Mouse (Mus musculus): Measurements from ENCODE around the gene Zfp36l2. TPM values are rescaled to one million over a fixed set of nuclear protein-coding genes. Genes with fewer than 3 reads are reported as not detected.
"Not testable (repeated sequence)": the region's sequence is repeated elsewhere in the genome, so short reads cannot be mapped to it uniquely, and the experiment has no call there.

Gene Zfp36l2
- total and polyA plus RNA-seq, 2 experiments from 2014 or later, result 5.1 to 9.6 TPM

GRCm38 (mm10) chr17:84188374-84188961, 721 bp upstream of the Zfp36l2 start:
- peak overlapping the region; percentile 56 for H3K4me3 ChIP-seq (ENCODE audit: low read depth, low read length)
- no peaks in the 10 kb centered on the region for H3K27me3 ChIP-seq (ENCODE audit: insufficient read depth, low read length)
- H3K9ac ChIP-seq, result peak overlapping the region; percentile 57
- no peaks in the 10 kb centered on the region for H3K9me3 ChIP-seq (ENCODE audit: low read length)
- 3% methylated on average over 38 of the region's 38 CpGs for WGBS
- H3K4me2 ChIP-seq (ENCODE audit: low read depth), result peak overlapping the region; percentile 85
- H3K27ac ChIP-seq (ENCODE audit: low read depth, low read length), result peak overlapping the region; percentile 78
- no peak for TF ChIP-seq CTCF (IDR thresholded peaks at IDR 0.05; ENCODE audit: low read depth)
- ATAC-seq, result peak; percentile 73
- peak; percentile 73 for DNase-seq
- H3K4me1 ChIP-seq (ENCODE audit: insufficient read depth), result no peaks in the 10 kb centered on the region
- peaks cover 3% of the 10 kb centered on the region; the same call in 1 of the 2 replicates for H3K36me3 ChIP-seq (ENCODE audit: insufficient read depth)

GRCm38 (mm10) chr17:84187264-84187663, 483 bp downstream of the Zfp36l2 start:
- Histone ChIP-seq H3K9ac (peak overlapping the region; percentile 57), H3K4me2 (ENCODE audit: low read depth) (peak overlapping the region; percentile 85), H3K4me3 (ENCODE audit: low read depth, low read length) (peak overlapping the region; percentile 56), H3K27ac (ENCODE audit: low read depth, low read length) (peak overlapping the region; percentile 78; the same call in 1 of the 2 replicates)
- H3K9me3 ChIP-seq (ENCODE audit: low read length); H3K27me3 ChIP-seq (ENCODE audit: insufficient read depth, low read length); H3K36me3 ChIP-seq (ENCODE audit: insufficient read depth); H3K4me1 ChIP-seq (ENCODE audit: insufficient read depth); DNase-seq: not testable (repeated sequence)
- WGBS, result 0% methylated on average over 5 of the region's 37 CpGs
- peak; percentile 25 for ATAC-seq

- DNase-seq (peak; percentile 51), ATAC-seq (no peak)
- peak overlapping the region; percentile 59 for H3K27ac ChIP-seq (ENCODE audit: low read depth, low read length)
- H3K9ac ChIP-seq, result peak overlapping the region; percentile 46
- no peaks in the 10 kb centered on the region for H3K4me1 ChIP-seq (ENCODE audit: insufficient read depth)
- WGBS, result 3% methylated on average over 76 of the region's 80 CpGs
- H3K9me3 ChIP-seq (ENCODE audit: low read length), result no peaks in the 10 kb centered on the region
- peak overlapping the region; percentile 44 for H3K4me3 ChIP-seq (ENCODE audit: low read depth, low read length)
- H3K27me3 ChIP-seq (ENCODE audit: insufficient read depth, low read length), result no peaks in the 10 kb centered on the region
- H3K36me3 ChIP-seq (ENCODE audit: insufficient read depth), result peaks cover under 1% of the 10 kb centered on the region; the same call in 1 of the 2 replicates
- peak overlapping the region; percentile 44 for H3K4me2 ChIP-seq (ENCODE audit: low read depth)
- no peak for TF ChIP-seq CTCF (IDR thresholded peaks at IDR 0.05; ENCODE audit: low read depth)
Measured at GRCm38 (mm10) chr17:84186451-84187202, 1.1 kb downstream of the Zfp36l2 start.

- WGBS, result 3% methylated on average over 89 of the region's 108 CpGs
- ATAC-seq, result no peak
Measured at GRCm38 (mm10) chr17:84185581-84186450, 1.9 kb downstream of the Zfp36l2 start.

GRCm38 (mm10) chr17:84185011-84185411, 2.7 kb downstream of the Zfp36l2 start:
- 9% methylated on average over 7 of the region's 7 CpGs for WGBS
- no peak for DNase-seq

More at GRCm38 (mm10) chr17:84185581-84186450, 1.9 kb downstream of the Zfp36l2 start:
- peak overlapping the region; percentile 44 for H3K4me3 ChIP-seq (ENCODE audit: low read depth, low read length)
- DNase-seq, result peak; percentile 43
- peak; percentile 53 for TF ChIP-seq CTCF (IDR thresholded peaks at IDR 0.05; ENCODE audit: low read depth)
- no peaks in the 10 kb centered on the region for H3K4me1 ChIP-seq (ENCODE audit: insufficient read depth)
- peak overlapping the region; percentile 59 for H3K27ac ChIP-seq (ENCODE audit: low read depth, low read length)
- peak overlapping the region; percentile 44 for H3K4me2 ChIP-seq (ENCODE audit: low read depth)
- no peaks in the 10 kb centered on the region for H3K27me3 ChIP-seq (ENCODE audit: insufficient read depth, low read length)
- H3K9ac ChIP-seq, result peak overlapping the region; percentile 46
- H3K36me3 ChIP-seq (ENCODE audit: insufficient read depth), result no peaks in the 10 kb centered on the region
- no peaks in the 10 kb centered on the region for H3K9me3 ChIP-seq (ENCODE audit: low read length)

GRCm38 (mm10) chr17:84183291-84183781, 4.4 kb downstream of the Zfp36l2 start:
- no peaks in the 10 kb centered on the region for H3K4me1 ChIP-seq (ENCODE audit: insufficient read depth)
- H3K4me3 ChIP-seq (ENCODE audit: low read depth, low read length), result 0 out of 2 replicates have a peak overlapping the region, but pooled peaks have one; percentile 7
- H3K4me2 ChIP-seq (ENCODE audit: low read depth), result peak overlapping the region; percentile 30
- TF ChIP-seq CTCF (IDR thresholded peaks at IDR 0.05; ENCODE audit: low read depth), result no peak
- no peaks in the 10 kb centered on the region for H3K27me3 ChIP-seq (ENCODE audit: insufficient read depth, low read length)
- H3K27ac ChIP-seq (ENCODE audit: low read depth, low read length), result no peak overlapping the region
- ATAC-seq (no peak), DNase-seq (no peak)
- H3K36me3 ChIP-seq (ENCODE audit: insufficient read depth), result no peaks in the 10 kb centered on the region
- WGBS, result 13% methylated on average over 12 of the region's 12 CpGs
- no peaks in the 10 kb centered on the region for H3K9me3 ChIP-seq (ENCODE audit: low read length)
- no peak overlapping the region for H3K9ac ChIP-seq

More at GRCm38 (mm10) chr17:84185011-84185411, 2.7 kb downstream of the Zfp36l2 start:
- no peaks in the 10 kb centered on the region for H3K27me3 ChIP-seq (ENCODE audit: insufficient read depth, low read length)
- peak overlapping the region; percentile 44 for H3K4me2 ChIP-seq (ENCODE audit: low read depth)
- TF ChIP-seq CTCF (IDR thresholded peaks at IDR 0.05; ENCODE audit: low read depth), result no peak
- no peaks in the 10 kb centered on the region for H3K9me3 ChIP-seq (ENCODE audit: low read length)
- H3K4me3 ChIP-seq (ENCODE audit: low read depth, low read length), result peak overlapping the region; percentile 44
- H3K4me1 ChIP-seq (ENCODE audit: insufficient read depth), result no peaks in the 10 kb centered on the region
- no peak for ATAC-seq
- no peak overlapping the region for H3K27ac ChIP-seq (ENCODE audit: low read depth, low read length)
- H3K36me3 ChIP-seq (ENCODE audit: insufficient read depth), result no peaks in the 10 kb centered on the region
- H3K9ac ChIP-seq, result peak overlapping the region; percentile 46; the same call in 1 of the 2 replicates
